Mouse (Mus musculus) testis, adult 2 months (tissue): Measurements from ENCODE around the gene Herc1.

ENCODE experiments used
- CTCF ChIP-seq: fragments of 200-500 bp; IDR thresholded peaks from 2 replicates; pipeline ENCODE4 v1.5.1; 2012; ENCODE audit warnings: low read depth, mild to moderate bottlenecking, inconsistent platforms, low read length, moderate library complexity; ENCODE audit not compliant: control insufficient read depth, insufficient read depth, insufficient replicate concordance
- POLR2A ChIP-seq: fragments of 200-500 bp; IDR thresholded peaks from 2 replicates; pipeline ENCODE4 v1.6.1; 2012; ENCODE audit warnings: low read depth, mild to moderate bottlenecking, inconsistent platforms, low read length, moderate library complexity; ENCODE audit not compliant: control insufficient read depth

DNA sequence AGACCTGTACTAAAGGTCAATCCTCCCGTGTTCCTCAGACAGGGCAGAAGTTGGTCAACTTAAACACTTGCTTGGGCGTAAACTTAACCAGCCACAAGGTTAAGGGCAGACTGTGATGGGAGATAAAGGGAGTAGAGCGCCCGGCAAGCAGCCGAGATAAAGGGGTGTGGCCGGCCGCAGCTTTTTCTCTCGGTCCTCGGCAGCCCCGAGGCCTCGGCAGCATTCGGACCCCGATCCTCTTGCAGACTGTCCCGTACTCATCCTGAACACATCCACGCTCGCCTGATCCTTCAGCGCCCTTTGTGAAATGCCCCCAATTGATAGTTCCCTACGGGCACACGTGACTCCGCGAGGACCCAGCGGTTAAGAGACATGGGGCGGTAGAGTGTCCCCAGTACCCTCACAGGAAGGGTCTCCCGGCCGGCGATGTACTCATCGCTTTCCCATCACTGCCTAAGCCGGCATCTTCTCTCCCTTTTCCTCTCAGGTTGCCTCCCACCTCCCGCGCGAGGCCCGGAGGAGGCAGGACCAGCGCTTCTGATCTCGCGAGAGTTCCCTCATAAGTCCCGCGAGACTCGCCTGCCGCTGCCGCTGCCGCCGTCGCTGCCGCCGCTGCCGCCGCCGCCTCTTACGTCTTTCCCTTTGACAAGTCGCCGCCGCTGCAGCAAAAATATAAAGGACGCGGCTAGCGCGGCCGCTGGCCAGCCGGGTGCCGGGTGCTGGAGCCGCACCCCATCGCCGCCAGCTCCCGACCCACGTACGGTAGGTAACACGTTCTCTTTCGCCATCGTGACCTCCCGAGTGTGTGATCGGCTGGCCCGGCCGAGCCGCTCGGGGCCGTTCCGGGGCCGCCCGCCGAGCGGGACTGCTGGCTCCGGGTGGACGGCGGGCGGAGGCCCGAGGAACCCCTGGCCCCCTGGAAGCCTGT lies at the start of gene Herc1:
- no peak for TF ChIP-seq CTCF
- peak; percentile 89 for TF ChIP-seq POLR2A
